Mouse (Mus musculus) liver, embryonic 14.5 days (tissue): ENCODE measurements around the gene Gm21962.

ENCODE experiments used
- CTCF ChIP-seq: IDR thresholded peaks from 2 replicates; pipeline ENCODE4 v1.5.1; 2016; ENCODE audit warnings: antibody characterized with exemption, low read depth, control low read depth
- EP300 ChIP-seq: IDR thresholded peaks from 2 replicates; pipeline ENCODE4 v1.6.1; 2016; ENCODE audit warnings: antibody characterized with exemption, low read depth

DNA sequence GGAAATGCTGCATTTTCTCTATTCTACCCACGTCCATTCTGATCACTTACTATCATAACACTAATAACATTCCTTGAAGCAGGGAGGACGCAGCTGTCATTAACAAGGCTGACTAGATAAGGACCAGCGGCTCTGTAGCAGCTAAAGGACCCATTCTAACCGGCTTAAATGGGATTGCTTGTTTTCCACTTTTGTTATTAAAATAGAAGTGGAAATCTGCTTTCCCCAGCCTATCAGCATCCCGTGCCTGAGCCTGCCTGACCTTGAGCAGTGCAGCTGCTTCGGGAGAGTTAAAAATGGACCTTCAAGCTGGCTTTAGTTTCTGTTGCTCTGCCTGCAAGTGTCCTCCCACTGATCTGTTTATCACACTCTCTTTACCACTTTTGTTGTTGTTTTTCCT lies 49.2 kb upstream of the Gm21962 start:
- TF ChIP-seq CTCF (no peak), EP300 (no peak)
